Mouse (Mus musculus) embryonic fibroblast, embryonic 13.5 days (primary cell): ENCODE results near the gene Wdr81.

Experiments
- CTCF ChIP-seq: IDR thresholded peaks from 2 replicates; pipeline ENCODE4 v1.5.1; 2011; ENCODE audit warnings: mild to moderate bottlenecking, control low read depth, low read length, moderate library complexity, borderline replicate concordance; ENCODE audit not compliant: insufficient read depth
- POLR2A ChIP-seq: IDR thresholded peaks from 2 replicates; pipeline ENCODE4 v1.6.1; 2011; ENCODE audit warnings: low read depth, mild to moderate bottlenecking, control low read depth, low read length, moderate library complexity

- TF ChIP-seq POLR2A = no peak
- no peak for TF ChIP-seq CTCF
These were observed 44.6 kb downstream of the Wdr81 start for GRCm38 (mm10) chr11:75409679-75410575.
